Mouse (Mus musculus) megakaryocyte, embryonic 14.5 days (primary cell): ENCODE measurements at regions not wholly inside any gene's neighbourhood (a gene's known extent, or its start where the extent isn't known, plus 50 kb on each side); places are given as distances from the start of the nearest gene placed in this dataset.

Experiments
- H3K27me3 ChIP-seq: replicated peaks from 2 replicates; pipeline ENCODE3; 2012; ENCODE audit warnings: inconsistent platforms
- H3K36me3 ChIP-seq: replicated peaks from 2 replicates; pipeline ENCODE3; 2012; ENCODE audit warnings: low read length, inconsistent platforms, mixed read lengths
- H3K4me1 ChIP-seq: 2 replicates; pipeline ENCODE4 v1.6.1; 2012; ENCODE audit warnings: inconsistent platforms
- H3K4me3 ChIP-seq: replicated peaks from 2 replicates; pipeline ENCODE3; 2012; ENCODE audit warnings: moderate library complexity, mild to moderate bottlenecking, inconsistent platforms
- H3K9me3 ChIP-seq: 2 replicates; pipeline ENCODE4 v1.6.1; 2012; ENCODE audit warnings: inconsistent platforms
- FLI1 ChIP-seq: IDR thresholded peaks from 2 replicates; pipeline ENCODE4 v1.6.1; 2012; ENCODE audit warnings: low read length, inconsistent platforms, mixed read lengths
- GATA1 ChIP-seq: IDR thresholded peaks from 3 replicates; pipeline ENCODE4 v1.6.1; 2012; ENCODE audit warnings: mixed read lengths, low read length, inconsistent platforms, borderline replicate concordance

DNA sequence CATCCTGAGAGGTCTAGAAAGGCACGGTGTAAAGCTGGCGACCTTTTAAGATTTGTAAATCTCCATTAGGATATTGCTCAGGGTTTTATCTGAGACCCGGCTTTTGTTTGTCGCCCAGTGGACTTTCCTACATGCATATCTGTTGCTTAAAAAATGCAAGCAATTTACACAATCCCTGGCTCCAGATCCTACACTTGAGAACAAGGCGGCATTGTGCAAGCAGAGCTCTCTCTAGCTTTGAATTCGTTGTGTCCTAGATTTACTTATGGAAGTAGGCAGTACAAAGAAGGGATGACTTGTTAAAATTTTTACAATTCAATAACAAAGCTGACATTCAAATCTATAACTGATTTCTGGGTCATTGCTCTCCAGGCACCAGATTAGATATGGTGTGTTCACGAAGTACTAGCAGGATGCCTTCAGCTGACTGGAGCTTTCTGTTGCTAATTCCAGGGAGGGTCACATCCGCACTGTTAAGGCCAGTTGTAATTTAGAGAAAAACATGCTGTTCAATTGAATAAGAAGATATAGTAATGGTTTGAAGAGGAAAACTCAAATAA is 62.2 kb upstream of the Teddm2 start:
- Histone ChIP-seq H3K36me3 (no peaks in the 10 kb centered on the region), H3K9me3 (no peaks in the 10 kb centered on the region), H3K4me3 (no peak overlapping the region), H3K27me3 (no peaks in the 10 kb centered on the region), H3K4me1 (no peaks in the 10 kb centered on the region)
- TF ChIP-seq FLI1 = no peak
- no peak for TF ChIP-seq GATA1

DNA sequence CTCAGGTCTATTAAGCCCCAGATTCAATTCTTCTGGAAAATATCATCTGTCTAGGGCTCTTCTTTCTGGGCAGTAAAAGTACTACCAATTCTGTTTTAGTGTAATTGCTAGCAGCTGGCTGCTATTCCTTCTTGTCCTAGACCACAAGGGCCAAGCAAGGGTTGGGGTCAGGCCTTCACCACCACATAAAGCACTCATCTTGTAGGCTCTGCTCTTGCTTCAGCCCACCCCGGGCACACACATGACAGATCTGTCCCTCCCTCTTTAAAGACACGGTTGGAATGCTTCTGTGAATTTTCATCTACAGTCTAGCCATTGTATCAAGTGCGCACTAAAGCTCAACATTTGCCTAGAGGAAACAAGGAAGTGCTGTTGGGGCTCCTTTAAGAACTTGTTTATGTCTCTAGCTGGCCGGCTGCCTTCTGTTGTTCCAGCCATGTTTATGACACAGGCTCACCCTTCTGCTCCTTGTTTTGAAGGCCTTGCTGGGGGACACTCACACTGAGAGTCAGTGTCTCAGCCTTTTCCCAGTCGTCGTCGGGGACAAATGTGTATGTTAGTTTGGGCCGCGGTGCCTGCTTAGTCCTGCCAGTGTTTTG is 63.8 kb upstream of the Teddm2 start:
- Histone ChIP-seq H3K4me3 (no peak overlapping the region), H3K27me3 (no peaks in the 10 kb centered on the region), H3K4me1 (no peaks in the 10 kb centered on the region), H3K36me3 (no peaks in the 10 kb centered on the region), H3K9me3 (no peaks in the 10 kb centered on the region)
- TF ChIP-seq FLI1 (no peak), GATA1 (no peak)

DNA sequence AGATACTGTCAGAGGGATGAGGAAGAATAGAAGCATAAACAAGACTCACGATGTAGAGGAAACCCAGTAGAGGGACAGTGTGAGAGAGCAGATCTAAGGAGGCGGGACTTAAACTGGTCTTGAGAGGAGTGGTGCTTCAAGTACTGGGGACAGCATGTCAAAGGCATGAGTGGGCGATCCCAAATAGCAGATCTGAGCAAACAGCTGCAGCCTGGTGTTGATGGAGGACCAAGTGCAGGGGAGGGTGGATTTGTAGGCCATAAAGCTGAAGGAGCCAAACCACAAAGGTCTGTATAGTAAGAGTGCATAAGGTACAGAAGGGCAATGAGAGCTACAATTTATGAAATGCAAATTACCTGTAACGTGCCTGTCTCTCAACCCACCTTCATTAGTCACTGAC is 69.4 kb upstream of the Teddm2 start:
- H3K4me3 ChIP-seq = no peak overlapping the region
- peaks cover 5% of the 10 kb centered on the region; the same call in 1 of the 2 replicates for H3K4me1 ChIP-seq
- no peaks in the 10 kb centered on the region for H3K36me3 ChIP-seq
- no peaks in the 10 kb centered on the region for H3K9me3 ChIP-seq
- no peaks in the 10 kb centered on the region for H3K27me3 ChIP-seq
- TF ChIP-seq FLI1 = no peak
- no peak for TF ChIP-seq GATA1

DNA sequence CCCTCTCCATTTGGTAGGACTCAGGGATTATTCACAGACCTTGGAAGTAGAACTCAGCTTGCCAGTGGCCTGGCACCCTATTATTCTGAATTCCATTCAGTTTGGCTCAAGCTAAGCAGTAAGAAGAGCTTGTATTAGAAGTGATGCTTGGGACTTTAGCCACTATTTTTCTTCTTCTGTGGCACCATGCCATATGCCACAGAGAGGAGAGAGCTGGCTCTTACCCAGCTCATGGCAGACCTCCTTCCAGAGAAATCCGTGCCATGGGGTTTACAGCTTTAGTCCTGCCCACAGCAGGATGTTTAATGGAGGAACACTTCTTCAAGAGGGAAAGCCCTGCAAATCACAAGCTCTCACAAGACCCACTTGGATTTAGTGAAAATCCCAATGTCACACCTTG is 74.3 kb upstream of the Teddm2 start:
- TF ChIP-seq FLI1 = no peak
- no peak for TF ChIP-seq GATA1
- H3K27me3 ChIP-seq = no peaks in the 10 kb centered on the region

DNA sequence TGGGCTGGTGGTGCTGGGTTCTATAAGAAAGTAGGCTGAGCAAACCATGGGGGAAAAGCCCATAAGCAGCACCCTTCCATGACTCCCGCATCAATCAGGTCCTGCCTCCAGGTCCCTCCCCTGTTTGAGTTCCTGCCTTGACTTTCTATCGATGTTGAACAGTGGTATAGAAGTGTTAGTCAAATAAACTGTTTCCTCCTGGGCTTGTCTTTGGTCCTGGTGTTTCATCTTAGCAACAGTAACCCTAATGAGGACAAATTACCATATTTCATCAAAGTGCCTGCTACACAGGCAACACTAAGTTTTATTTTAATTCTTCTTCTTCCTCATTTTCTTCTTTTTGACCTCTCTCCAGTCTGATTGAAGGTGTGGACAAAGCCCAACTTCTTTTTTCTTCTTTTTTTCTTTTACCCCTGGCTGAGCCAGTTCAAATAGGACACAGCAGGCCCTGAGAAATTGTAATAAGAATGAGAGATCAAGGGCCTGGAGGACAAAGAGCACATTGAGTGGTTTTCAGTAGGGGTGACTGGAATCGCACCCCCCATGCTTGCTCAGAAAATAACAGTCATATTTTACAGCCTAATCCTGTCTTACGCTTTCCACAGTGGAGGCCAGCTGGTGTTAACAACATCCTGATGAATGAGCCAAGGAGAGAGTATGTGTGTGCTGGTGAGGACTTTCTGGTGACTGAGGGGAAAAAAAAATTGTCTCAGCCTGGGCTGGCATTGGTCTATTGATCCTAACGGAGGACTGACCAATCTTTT is 78.1 kb upstream of the Teddm2 start:
- Histone ChIP-seq H3K4me3 (no peak overlapping the region), H3K27me3 (peaks cover 7% of the 10 kb centered on the region), H3K4me1 (no peaks in the 10 kb centered on the region), H3K9me3 (peaks cover 13% of the 10 kb centered on the region), H3K36me3 (no peaks in the 10 kb centered on the region)
- TF ChIP-seq GATA1 = no peak
- TF ChIP-seq FLI1 = no peak

More for the DNA sequence above, 74.3 kb upstream of the Teddm2 start:
- H3K4me3 ChIP-seq = no peak overlapping the region
- peaks cover 3% of the 10 kb centered on the region; the same call in 1 of the 2 replicates for H3K4me1 ChIP-seq
- no peaks in the 10 kb centered on the region for H3K36me3 ChIP-seq
- peaks cover 4% of the 10 kb centered on the region for H3K9me3 ChIP-seq

DNA sequence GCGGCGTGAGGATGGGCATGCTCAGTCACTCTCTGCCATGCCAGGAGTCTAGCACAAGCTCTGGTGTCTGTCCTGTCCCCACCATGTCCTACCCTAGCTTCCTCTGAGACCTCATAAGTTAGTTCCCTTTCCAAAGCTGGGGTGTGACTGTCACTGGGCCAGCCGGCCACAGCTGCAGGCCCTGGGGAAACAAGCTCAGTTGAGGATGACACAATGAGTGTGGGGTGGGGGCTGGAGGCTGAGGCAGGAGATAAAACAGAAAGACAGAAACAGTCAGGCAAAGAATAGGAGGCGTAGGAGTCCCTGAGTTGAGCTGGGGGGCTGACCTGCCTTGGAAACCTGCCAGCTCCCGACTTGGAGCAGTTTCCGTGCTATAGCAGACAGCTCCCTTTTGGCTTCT is 80.9 kb upstream of the Teddm2 start:
- Histone ChIP-seq H3K4me3 (no peak overlapping the region), H3K27me3 (peaks cover 7% of the 10 kb centered on the region), H3K4me1 (no peaks in the 10 kb centered on the region), H3K36me3 (no peaks in the 10 kb centered on the region), H3K9me3 (peaks cover 14% of the 10 kb centered on the region)
- TF ChIP-seq GATA1 (no peak), FLI1 (no peak)

DNA sequence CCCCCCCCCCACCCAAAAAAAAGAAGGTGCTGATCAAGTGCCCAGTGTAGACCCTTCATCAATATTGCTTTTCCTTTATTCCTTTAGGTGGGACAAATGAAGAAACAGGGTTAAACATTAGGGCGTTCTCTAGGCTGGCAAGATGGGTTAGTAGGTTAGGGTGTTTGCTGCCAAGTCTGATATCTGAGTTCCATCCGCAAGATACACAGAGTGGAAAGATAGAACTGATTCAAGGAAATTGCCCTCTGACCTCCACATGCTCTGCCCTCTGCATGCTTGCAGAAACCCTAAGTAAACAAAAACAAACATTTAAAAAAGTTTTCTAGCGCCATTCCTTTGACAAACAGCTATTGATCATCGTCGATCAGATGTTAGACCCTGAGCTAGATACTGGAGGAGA is 85.6 kb upstream of the Teddm2 start:
- no peak overlapping the region for H3K4me3 ChIP-seq
- peaks cover 15% of the 10 kb centered on the region for H3K9me3 ChIP-seq
- peaks cover 6% of the 10 kb centered on the region for H3K27me3 ChIP-seq
- H3K36me3 ChIP-seq = no peaks in the 10 kb centered on the region
- no peak for TF ChIP-seq GATA1
- TF ChIP-seq FLI1 = no peak
- H3K4me1 ChIP-seq = no peaks in the 10 kb centered on the region

DNA sequence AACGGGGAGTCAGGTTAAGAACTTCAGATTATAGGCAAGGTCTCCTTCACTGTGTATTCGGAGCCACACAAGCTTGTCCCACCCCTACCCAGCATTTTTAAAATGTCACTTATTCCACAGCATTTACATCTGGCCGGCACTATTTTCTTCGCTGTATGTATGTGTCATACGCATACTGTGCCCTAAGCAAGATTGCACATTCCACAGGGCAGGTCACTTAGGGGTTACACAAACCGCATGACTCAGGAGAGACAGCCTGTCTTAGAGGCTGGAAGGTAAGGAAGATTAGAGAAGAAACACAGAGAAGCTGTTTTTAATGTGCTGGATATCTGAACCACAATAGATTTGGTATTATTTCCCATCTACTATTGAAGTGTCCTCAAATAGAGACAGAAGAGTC is 86.6 kb upstream of the Teddm2 start:
- no peak overlapping the region for H3K4me3 ChIP-seq
- no peaks in the 10 kb centered on the region for H3K36me3 ChIP-seq
- no peaks in the 10 kb centered on the region for H3K4me1 ChIP-seq
- H3K27me3 ChIP-seq = peaks cover 1% of the 10 kb centered on the region
- H3K9me3 ChIP-seq = peaks cover 10% of the 10 kb centered on the region; the same call in 1 of the 2 replicates
- no peak for TF ChIP-seq GATA1
- TF ChIP-seq FLI1 = no peak

DNA sequence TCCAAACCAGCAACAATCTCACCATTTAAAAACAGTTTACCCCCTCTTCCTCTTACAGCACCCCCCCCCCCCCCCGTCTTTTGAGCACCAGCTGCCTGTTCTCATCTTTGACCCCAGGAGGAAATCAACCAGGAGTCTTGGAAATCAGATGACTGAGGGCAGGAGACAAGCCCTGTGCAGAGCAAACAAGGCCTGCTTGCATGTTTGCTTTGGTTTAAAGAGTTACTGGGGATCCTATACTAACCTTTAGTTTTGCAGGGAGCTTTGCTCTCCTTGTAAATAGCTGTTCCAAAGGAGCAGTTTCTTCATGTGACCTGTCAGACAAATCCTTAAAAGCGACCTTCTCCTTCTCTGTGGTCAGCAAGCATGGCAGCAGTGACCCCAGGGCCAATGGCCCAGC is 88.3 kb upstream of the Teddm2 start:
- Histone ChIP-seq H3K4me1 (no peaks in the 10 kb centered on the region), H3K9me3 (peaks cover 16% of the 10 kb centered on the region; the same call in 1 of the 2 replicates), H3K4me3 (no peak overlapping the region), H3K27me3 (no peaks in the 10 kb centered on the region), H3K36me3 (no peaks in the 10 kb centered on the region)
- TF ChIP-seq FLI1 (no peak), GATA1 (no peak)
